Mouse (Mus musculus): ENCODE measurements at regions not wholly inside any gene's neighbourhood (a gene's known extent, or its start where the extent isn't known, plus 50 kb on each side); places are given as distances from the start of the nearest gene placed in this dataset.

DNA sequence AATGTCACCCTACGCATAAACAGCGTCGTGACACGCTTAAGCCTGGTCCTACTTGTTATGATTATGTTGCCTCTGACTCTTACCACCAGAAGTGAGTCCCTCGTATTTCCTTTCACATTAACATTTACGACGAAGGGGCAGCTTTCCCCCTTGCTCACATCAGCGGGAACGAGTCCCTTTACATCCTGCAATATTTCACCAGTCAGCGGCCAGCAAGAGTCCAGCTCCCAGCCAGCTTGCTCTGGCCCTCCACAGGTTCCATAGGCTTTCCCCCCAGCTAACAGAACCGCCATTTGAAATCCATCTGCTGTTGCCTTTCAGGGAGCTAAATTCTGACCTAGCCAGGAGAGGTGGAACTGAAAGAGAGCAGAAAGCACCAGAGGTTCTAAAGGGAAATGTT, 342.5 kb downstream of the Lmo4 start:
- H3K27ac ChIP-seq = no peak overlapping the region
- no peaks in the 10 kb centered on the region for H3K4me1 ChIP-seq (replicated peaks; ENCODE audit: control insufficient read depth in 2 of 2, insufficient read depth in 2 of 2, low read length in 1 of 2)
- TF ChIP-seq EP300 (IDR thresholded peaks at IDR 0.05; ENCODE audit: low read depth) (no peak), CTCF (IDR thresholded peaks at IDR 0.05; ENCODE audit: low read depth) (no peak)
- DNase-seq (ENCODE audit: low read depth in 3 of 3, low spot score in 3 of 3) (no peak), ATAC-seq (ENCODE audit: insufficient read depth) (no peak)
- no peaks in the 10 kb centered on the region for H3K9me3 ChIP-seq (ENCODE audit: control insufficient read depth, low read length)
- 52% methylated on average over 11 of the region's 11 CpGs for WGBS (ENCODE audit: insufficient replicate concordance)
- H3K4me2 ChIP-seq (ENCODE audit: low read depth) = no peak overlapping the region
- H3K9ac ChIP-seq (replicated peaks) = no peak overlapping the region
- H3K36me3 ChIP-seq (replicated peaks; ENCODE audit: control insufficient read depth, insufficient read depth, low read depth) = no peaks in the 10 kb centered on the region
- no peaks in the 10 kb centered on the region for H3K27me3 ChIP-seq (ENCODE audit: control insufficient read depth, insufficient read depth, low read length)
- no peak overlapping the region for H3K4me3 ChIP-seq (ENCODE audit: insufficient read depth in 1 of 2, low read depth in 2 of 2, low read length in 2 of 2)

DNA sequence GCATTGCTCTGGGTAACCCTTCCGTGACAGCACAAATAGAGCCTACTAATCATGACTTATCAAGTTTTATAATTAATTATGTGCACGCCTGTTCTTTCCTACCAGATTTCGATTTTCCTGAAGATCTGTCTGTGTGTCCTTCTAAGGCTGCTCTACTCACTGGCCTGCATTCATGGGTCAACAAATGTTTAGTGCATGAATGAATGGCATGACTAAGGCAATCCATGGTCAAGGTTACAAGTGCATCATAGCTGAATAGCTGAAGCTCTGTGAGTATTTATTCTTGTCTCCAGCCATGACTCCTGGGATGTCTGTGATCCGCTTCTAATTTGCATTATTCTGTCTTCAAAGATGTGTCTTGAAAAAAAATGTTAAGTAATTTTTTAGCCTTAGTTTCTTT, 343.2 kb downstream of the Lmo4 start:
- Histone ChIP-seq H3K4me3 (ENCODE audit: insufficient read depth in 1 of 2, low read depth in 2 of 2, low read length in 2 of 2) (no peak overlapping the region), H3K9ac (replicated peaks) (no peak overlapping the region), H3K4me2 (ENCODE audit: low read depth) (no peak overlapping the region), H3K4me1 (replicated peaks; ENCODE audit: control insufficient read depth in 2 of 2, insufficient read depth in 2 of 2, low read length in 1 of 2) (no peaks in the 10 kb centered on the region), H3K9me3 (ENCODE audit: control insufficient read depth, low read length) (no peaks in the 10 kb centered on the region), H3K27ac (no peak overlapping the region), H3K36me3 (replicated peaks; ENCODE audit: control insufficient read depth, insufficient read depth, low read depth) (no peaks in the 10 kb centered on the region), H3K27me3 (ENCODE audit: control insufficient read depth, insufficient read depth, low read length) (no peaks in the 10 kb centered on the region)
- TF ChIP-seq EP300 (IDR thresholded peaks at IDR 0.05; ENCODE audit: low read depth) (no peak), CTCF (IDR thresholded peaks at IDR 0.05; ENCODE audit: low read depth) (no peak)
- DNase-seq (ENCODE audit: low read depth in 3 of 3, low spot score in 3 of 3) = no peak
- WGBS (ENCODE audit: insufficient replicate concordance) = 68% methylated on average over 4 of the region's 4 CpGs
- ATAC-seq (ENCODE audit: insufficient read depth) = no peak

GRCm38 (mm10) chr3:143835611-143836240, 369.3 kb downstream of the Lmo4 start:
- Histone ChIP-seq H3K4me3 (ENCODE audit: insufficient read depth in 1 of 2, low read depth in 2 of 2, low read length in 2 of 2) (no peak overlapping the region), H3K4me1 (replicated peaks; ENCODE audit: control insufficient read depth in 2 of 2, insufficient read depth in 2 of 2, low read length in 1 of 2) (no peaks in the 10 kb centered on the region), H3K27ac (no peak overlapping the region), H3K4me2 (ENCODE audit: low read depth) (no peak overlapping the region), H3K36me3 (replicated peaks; ENCODE audit: control insufficient read depth, insufficient read depth, low read depth) (no peaks in the 10 kb centered on the region), H3K27me3 (ENCODE audit: control insufficient read depth, insufficient read depth, low read length) (no peaks in the 10 kb centered on the region), H3K9ac (replicated peaks) (no peak overlapping the region), H3K9me3 (ENCODE audit: control insufficient read depth, low read length) (no peaks in the 10 kb centered on the region)
- ATAC-seq (ENCODE audit: insufficient read depth) (no peak), DNase-seq (ENCODE audit: low read depth in 3 of 3, low spot score in 3 of 3) (no peak)
- TF ChIP-seq EP300 (IDR thresholded peaks at IDR 0.05; ENCODE audit: low read depth) = no peak
- no peak for TF ChIP-seq CTCF (IDR thresholded peaks at IDR 0.05; ENCODE audit: low read depth)
- WGBS (ENCODE audit: insufficient replicate concordance) = 59% methylated on average over 7 of the region's 7 CpGs

- no peak for ATAC-seq (ENCODE audit: insufficient read depth)
- Histone ChIP-seq H3K27me3 (ENCODE audit: control insufficient read depth, insufficient read depth, low read length) (no peaks in the 10 kb centered on the region), H3K4me2 (ENCODE audit: low read depth) (no peak overlapping the region), H3K9ac (replicated peaks) (no peak overlapping the region), H3K9me3 (ENCODE audit: control insufficient read depth, low read length) (no peaks in the 10 kb centered on the region), H3K27ac (no peak overlapping the region), H3K4me3 (ENCODE audit: insufficient read depth in 1 of 2, low read depth in 2 of 2, low read length in 2 of 2) (no peak overlapping the region), H3K36me3 (replicated peaks; ENCODE audit: control insufficient read depth, insufficient read depth, low read depth) (no peaks in the 10 kb centered on the region), H3K4me1 (replicated peaks; ENCODE audit: control insufficient read depth in 2 of 2, insufficient read depth in 2 of 2, low read length in 1 of 2) (no peaks in the 10 kb centered on the region)
- WGBS (ENCODE audit: insufficient replicate concordance) = 18% methylated on average over 2 of the region's 2 CpGs
- TF ChIP-seq EP300 (IDR thresholded peaks at IDR 0.05; ENCODE audit: low read depth) (no peak), CTCF (IDR thresholded peaks at IDR 0.05; ENCODE audit: low read depth) (no peak)
- DNase-seq (ENCODE audit: low read depth in 3 of 3, low spot score in 3 of 3) = no peak
Observed at GRCm38 (mm10) chr3:143834725-143835124, 370.3 kb downstream of the Lmo4 start.

- H3K9ac ChIP-seq (replicated peaks) = no peak overlapping the region
- no peaks in the 10 kb centered on the region for H3K36me3 ChIP-seq (replicated peaks; ENCODE audit: control insufficient read depth, insufficient read depth, low read depth)
- WGBS (ENCODE audit: insufficient replicate concordance) = 21% methylated on average over 1 of the region's 1 CpGs
- no peak for DNase-seq (ENCODE audit: low read depth in 3 of 3, low spot score in 3 of 3)
- H3K4me1 ChIP-seq (replicated peaks; ENCODE audit: control insufficient read depth in 2 of 2, insufficient read depth in 2 of 2, low read length in 1 of 2) = no peaks in the 10 kb centered on the region
- no peak for ATAC-seq (ENCODE audit: insufficient read depth)
- no peaks in the 10 kb centered on the region for H3K27me3 ChIP-seq (ENCODE audit: control insufficient read depth, insufficient read depth, low read length)
- H3K4me2 ChIP-seq (ENCODE audit: low read depth) = no peak overlapping the region
- no peak overlapping the region for H3K27ac ChIP-seq
- H3K9me3 ChIP-seq (ENCODE audit: control insufficient read depth, low read length) = no peaks in the 10 kb centered on the region
- TF ChIP-seq CTCF (IDR thresholded peaks at IDR 0.05; ENCODE audit: low read depth) (no peak), EP300 (IDR thresholded peaks at IDR 0.05; ENCODE audit: low read depth) (no peak)
- H3K4me3 ChIP-seq (ENCODE audit: insufficient read depth in 1 of 2, low read depth in 2 of 2, low read length in 2 of 2) = no peak overlapping the region
Observed at GRCm38 (mm10) chr3:143823395-143823777, 381.6 kb downstream of the Lmo4 start.
